Mouse (Mus musculus): Measurements from ENCODE around the gene Lrmp.

Gene Lrmp

GRCm38 (mm10) chr6:145139776-145140475 is 24.5 kb downstream of the Lrmp start:
- DNase-seq, result peak; percentile 26

- no peak for DNase-seq
These were observed 25.3 kb downstream of the Lrmp start for GRCm38 (mm10) chr6:145140706-145141105.

GRCm38 (mm10) chr6:145141827-145142226 is 26.4 kb downstream of the Lrmp start:
- DNase-seq, result no peak

GRCm38 (mm10) chr6:145145173-145145572 is 29.7 kb downstream of the Lrmp start:
- DNase-seq, result no peak

GRCm38 (mm10) chr6:145147716-145148115 is 32.3 kb downstream of the Lrmp start:
- DNase-seq, result no peak

- peak; percentile 38 for DNase-seq
These were observed 33.6 kb downstream of the Lrmp start for GRCm38 (mm10) chr6:145149054-145149453.

- no peak for DNase-seq
These were observed 43.2 kb downstream of the Lrmp start for GRCm38 (mm10) chr6:145158619-145159018.

GRCm38 (mm10) chr6:145160581-145160980 is 45.1 kb downstream of the Lrmp start:
- no peak for DNase-seq

- DNase-seq, result no peak
These were observed 56.6 kb downstream of the Lrmp start for GRCm38 (mm10) chr6:145171892-145172606.

- DNase-seq, result peak; percentile 93
These were observed 58.3 kb downstream of the Lrmp start for GRCm38 (mm10) chr6:145173781-145174191.

- DNase-seq, result peak; percentile 34
These were observed 60.1 kb downstream of the Lrmp start for GRCm38 (mm10) chr6:145175571-145175981.

GRCm38 (mm10) chr6:145176474-145176873 is 61.0 kb downstream of the Lrmp start:
- no peak for DNase-seq

- peak; percentile 78 for DNase-seq
These were observed 64.2 kb downstream of the Lrmp start for GRCm38 (mm10) chr6:145179665-145180064.

- DNase-seq, result peak; percentile 62
These were observed 66.6 kb downstream of the Lrmp start for GRCm38 (mm10) chr6:145182044-145182443.

- no peak for DNase-seq
These were observed 70.6 kb downstream of the Lrmp start for GRCm38 (mm10) chr6:145186096-145186495.

- peak; percentile 38 for DNase-seq
These were observed 71.9 kb downstream of the Lrmp start for GRCm38 (mm10) chr6:145187093-145188088.

GRCm38 (mm10) chr6:145193038-145193437 is 77.6 kb downstream of the Lrmp start:
- DNase-seq, result no peak

GRCm38 (mm10) chr6:145193446-145193845 is 78.0 kb downstream of the Lrmp start:
- no peak for DNase-seq

- DNase-seq, result no peak
These were observed 82.7 kb downstream of the Lrmp start for GRCm38 (mm10) chr6:145197949-145198686.

- no peak for DNase-seq
These were observed 87.1 kb downstream of the Lrmp start for GRCm38 (mm10) chr6:145202432-145203125.

- DNase-seq, result no peak
These were observed 89.0 kb downstream of the Lrmp start for GRCm38 (mm10) chr6:145204440-145204839.

GRCm38 (mm10) chr6:145205142-145205541 is 89.7 kb downstream of the Lrmp start:
- DNase-seq, result no peak

All from lung, postnatal 36 days (tissue).